In the genomic region with DNA sequence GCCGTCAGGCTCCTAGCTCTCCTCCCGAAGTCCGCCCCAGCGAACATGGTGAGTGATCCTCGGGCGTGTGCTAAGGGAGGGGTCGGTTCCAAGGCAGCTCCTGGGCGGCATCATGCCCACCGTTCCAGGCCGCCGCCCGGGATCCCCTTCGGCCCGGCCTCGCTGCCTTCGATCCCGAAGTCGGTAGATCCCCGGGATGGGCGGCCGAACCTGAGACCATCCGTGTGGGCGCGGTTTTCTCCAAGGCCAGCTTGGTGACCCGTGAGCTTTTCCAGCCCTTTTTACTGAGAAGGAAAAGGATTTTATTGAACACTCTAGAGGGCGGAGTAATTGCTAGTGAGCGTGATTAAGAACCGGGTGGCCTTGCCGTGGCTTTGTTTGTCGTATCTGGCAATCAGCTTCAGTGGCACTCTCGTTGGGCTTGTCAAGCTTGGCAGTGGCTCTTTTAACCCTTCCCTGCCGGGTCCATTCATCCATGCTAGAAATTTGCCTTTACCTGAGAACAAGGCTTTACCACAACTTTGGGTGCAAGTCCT, we compare ENCODE assay signal across 8 mouse cellular contexts. TPM values are rescaled to one million over a fixed set of nuclear protein-coding genes. Genes with fewer than 3 reads are reported as not detected.
DNase-seq lines count a peak whose midpoint lies in the region; ATAC-seq lines count a peak whose summit lies in the region.

No protein-coding gene starts in this region.

- no peaks in the 10 kb centered on the region for H3K9me3 ChIP-seq in heart, embryonic 14.5 days (ENCODE audit: control insufficient read depth, low read length)
- H3K9me3 ChIP-seq in midbrain, embryonic 15.5 days: no peaks in the 10 kb centered on the region

- H3K4me1 ChIP-seq in heart, embryonic 14.5 days (ENCODE audit: control insufficient read depth in 2 of 2, insufficient read depth in 2 of 2, low read length in 2 of 2): peaks cover 5 to 35% of the 10 kb centered on the region in 2 experiments
- peaks cover 38% of the 10 kb centered on the region for H3K4me1 ChIP-seq in midbrain, embryonic 15.5 days

- H3K36me3 ChIP-seq in heart, embryonic 14.5 days (ENCODE audit: control insufficient read depth, insufficient read depth, low read length): no peaks in the 10 kb centered on the region
- no peaks in the 10 kb centered on the region for H3K36me3 ChIP-seq in midbrain, embryonic 15.5 days (replicated peaks)

- peak overlapping the region; percentile 63 for H3K4me2 ChIP-seq in heart, embryonic 14.5 days (ENCODE audit: low read length)
- peak overlapping the region; percentile 85 for H3K4me2 ChIP-seq in midbrain, embryonic 15.5 days

- no peak for DNase-seq in heart, adult 18-20 months
- peak; percentile 47 for DNase-seq in ES-CJ7 (ENCODE audit: low read depth, low spot score)
- DNase-seq in cerebellum, postnatal 36 days: peak; percentile 45 to 60
- DNase-seq in heart, postnatal 4 days: peak; percentile 55
- DNase-seq in liver: peak; percentile 66
- DNase-seq in thymus, postnatal 36 days: no peak

- no peaks in the 10 kb centered on the region for H3K27me3 ChIP-seq in heart, embryonic 14.5 days (ENCODE audit: control insufficient read depth, insufficient read depth, low read length)
- H3K27me3 ChIP-seq in midbrain, embryonic 15.5 days (replicated peaks): no peaks in the 10 kb centered on the region

- peak overlapping the region; percentile 99 for H3K9ac ChIP-seq in heart, embryonic 14.5 days (ENCODE audit: low read length)
- H3K9ac ChIP-seq in midbrain, embryonic 15.5 days: peak overlapping the region; percentile 83

- WGBS in heart, embryonic 14.5 days: under 1% methylated on average over 32 of the region's 32 CpGs
- WGBS in midbrain, embryonic 15.5 days: under 1% methylated on average over 32 of the region's 32 CpGs

- peak overlapping the region; percentile 98 to 100 for H3K27ac ChIP-seq in heart, embryonic 14.5 days (replicated peaks in 1 of 2; ENCODE audit: control insufficient read depth in 1 of 2, insufficient read depth in 1 of 2, low read depth in 2 of 2, low read length in 2 of 2)
- peak overlapping the region; percentile 93 for H3K27ac ChIP-seq in midbrain, embryonic 15.5 days

- 0 out of 2 replicates have a peak, but pooled peaks have one; percentile 0 for ATAC-seq in heart, embryonic 14.5 days (ENCODE audit: insufficient number of reproducible peaks, insufficient read depth, low FRiP score, low read depth)
- ATAC-seq in midbrain, embryonic 15.5 days (replicated peaks): peak; percentile 59

- H3K4me3 ChIP-seq in heart, embryonic 14.5 days (ENCODE audit: control insufficient read depth in 1 of 2, insufficient read depth in 1 of 2, low read depth in 1 of 2, low read length in 2 of 2): peak overlapping the region; percentile 93 to 94
- H3K4me3 ChIP-seq in midbrain, embryonic 15.5 days: peak overlapping the region; percentile 81

RNA-seq across cellular contexts. Expression of a gene that starts 0.5 kb away (rescaled TPM):
- 1,027 and 1,036 TPM in 2 replicates for polyA plus RNA-seq in heart, embryonic 14.5 days (2014; fragmentation: Nextera tagmentation; extraction: Ambion mirVana)
- total RNA-seq in heart, adult 18-20 months (2021): 100 to 1,000 TPM; 164 to 168 TPM
- 100 to 1,000 TPM; 708 to 736 TPM for total RNA-seq in heart, postnatal 4 days (2021)
- polyA plus RNA-seq in midbrain, embryonic 15.5 days (2015; fragmentation: Nextera tagmentation; extraction: Ambion mirVana): 385 and 388 TPM in 2 replicates

RNA-seq across cellular contexts. Expression of a gene that starts 52.7 kb away (rescaled TPM):
- polyA plus RNA-seq in heart, embryonic 14.5 days (2014; fragmentation: Nextera tagmentation; extraction: Ambion mirVana): 2.1 and 2.2 TPM in 2 replicates
- total RNA-seq in heart, adult 18-20 months (2021): under 1 TPM; 0.17 to 0.33 TPM
- under 1 TPM; 0.98 to 0.99 TPM for total RNA-seq in heart, postnatal 4 days (2021)
- 1.8 and 1.9 TPM in 2 replicates for polyA plus RNA-seq in midbrain, embryonic 15.5 days (2015; fragmentation: Nextera tagmentation; extraction: Ambion mirVana)

Comparison
In these comparisons a context has a peak if more than half of its experiments do, and no peak if none do; other contexts are left out.
1. DNase-seq: peak in ES-CJ7 (single experiment), cerebellum, postnatal 36 days (2 of 2), heart, postnatal 4 days (single experiment) and liver (single experiment); none in heart, adult 18-20 months (0 of 2) and thymus, postnatal 36 days (0 of 2).
2. RNA of a gene that starts 0.5 kb away (total RNA-seq): 708 to 736 TPM in heart, postnatal 4 days; 164 to 168 TPM in heart, adult 18-20 months; every median in the first group is over 4 times any median in the second.